Mouse (Mus musculus) layer of hippocampus, adult 18-20 months (tissue): ENCODE data around the gene Polr3gl. TPM values are rescaled to one million over a fixed set of nuclear protein-coding genes. Genes with fewer than 3 reads are reported as not detected.
A peak's percentile ranks its signal among the peaks of the same experiment; 100 is the strongest.

Source experiments
- DNase-seq, 2 experiments: peaks; one replicate each; pipeline ENCODE4 v3.0.0; 2022; ENCODE audit warnings: low spot score in 2 of 2
- total RNA-seq, 2 experiments: library from RNA; stranded (reverse); gene quantifications; 2 replicates each; pipeline ENCODE4 v1.2.3; 2021

Gene Polr3gl
- total RNA-seq, 2 experiments from 2014 or later: 28.7 to 31.6 TPM

DNA sequence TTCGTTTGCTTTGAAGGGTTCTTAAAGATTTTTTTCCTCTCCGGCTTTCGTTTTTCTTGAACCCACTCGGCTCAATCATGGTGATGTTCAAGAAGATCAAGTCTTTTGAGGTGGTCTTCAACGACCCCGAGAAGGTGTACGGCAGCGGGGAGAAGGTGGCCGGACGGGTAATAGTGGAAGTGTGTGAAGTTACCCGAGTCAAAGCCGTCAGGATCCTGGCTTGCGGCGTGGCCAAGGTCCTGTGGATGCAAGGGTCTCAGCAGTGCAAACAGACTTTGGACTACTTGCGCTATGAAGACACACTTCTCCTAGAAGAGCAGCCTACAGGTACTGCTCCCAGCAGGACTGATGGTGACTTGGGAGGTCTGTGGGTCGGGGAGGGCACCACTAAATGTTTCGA, 35.8 kb downstream of the Polr3gl start:
- DNase-seq: no peak

DNA sequence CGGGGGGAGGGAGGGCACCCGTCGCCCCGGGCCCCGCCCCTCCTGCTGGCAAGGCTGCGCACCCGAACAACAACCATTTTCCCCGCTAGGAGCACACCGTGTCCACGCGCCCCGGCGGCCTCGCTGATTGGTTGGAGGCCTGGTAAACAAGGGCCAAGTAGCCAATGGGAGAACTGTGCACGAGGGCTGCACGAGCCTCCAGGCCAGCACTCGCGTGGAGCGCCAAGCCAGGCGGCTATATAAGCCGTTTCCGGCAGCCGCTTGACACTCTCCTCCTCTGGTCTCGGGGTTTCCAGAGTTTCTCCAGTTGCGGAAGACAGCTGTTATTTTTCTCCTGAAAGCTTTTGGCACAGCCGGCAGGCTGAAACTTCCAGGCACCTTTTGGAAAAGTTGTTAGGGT, 36.3 kb downstream of the Polr3gl start, which contains the start of gene Txnip:
Gene Txnip, plus strand, starts transcription at position 264 of the 400 bp plus-strand sequence.
- peak; percentile 87 to 97 for DNase-seq

GRCm38 (mm10) chr3:96556651-96557635, 37.0 kb downstream of the Polr3gl start:
- no peak for DNase-seq

DNA sequence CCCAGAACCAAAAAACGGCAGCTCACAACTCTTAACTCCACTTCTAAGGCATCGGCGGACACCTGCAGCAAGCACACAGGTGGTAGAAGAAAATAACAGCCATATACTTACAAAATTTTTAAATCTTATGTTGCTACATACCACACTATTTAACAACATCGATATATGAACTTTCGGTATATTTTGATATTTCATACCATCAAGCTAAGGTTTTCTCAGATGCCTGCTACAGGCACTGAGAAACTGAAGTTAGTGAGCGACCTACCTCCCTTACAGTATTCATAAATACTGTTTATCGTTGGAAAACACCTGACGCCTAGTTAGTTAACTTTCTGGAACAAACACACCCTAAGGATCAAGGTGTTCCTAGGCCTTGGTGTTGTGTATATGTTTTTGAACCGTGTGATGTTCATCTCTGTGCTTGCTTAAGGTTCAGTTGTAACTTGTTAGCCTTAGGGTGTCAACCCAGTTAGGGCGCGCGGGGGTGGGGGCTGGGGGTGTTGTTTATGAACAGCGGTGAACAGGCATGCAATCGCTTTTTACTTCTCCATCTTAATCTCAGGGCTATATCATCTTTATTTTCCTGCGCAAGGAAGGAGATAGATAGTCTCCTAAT, 37.9 kb downstream of the Polr3gl start:
- DNase-seq: no peak

GRCm38 (mm10) chr3:96555041-96555596, 38.9 kb downstream of the Polr3gl start:
- peak in 1 of 2 experiments; percentile 69 for DNase-seq

DNA sequence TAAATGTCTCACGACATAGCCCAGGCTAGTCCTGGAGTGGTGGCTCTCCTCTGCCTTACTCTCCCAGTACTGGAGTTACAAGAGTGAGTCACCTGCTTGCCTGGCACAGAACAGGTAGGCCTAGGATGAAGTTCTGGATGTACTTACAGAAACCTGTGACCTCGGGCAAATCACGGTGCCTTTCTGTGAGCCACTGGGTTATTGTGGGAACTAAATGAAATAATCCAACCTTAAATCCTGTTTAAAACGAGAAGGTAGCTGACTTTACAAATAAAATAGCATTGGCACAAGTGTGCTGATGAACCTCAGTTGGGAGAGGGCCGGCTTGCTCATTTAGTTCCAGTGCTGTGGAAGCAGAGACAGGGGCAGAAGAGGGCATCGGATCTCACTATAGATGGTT, 39.7 kb downstream of the Polr3gl start:
- no peak for DNase-seq

GRCm38 (mm10) chr3:96553601-96554000, 40.4 kb downstream of the Polr3gl start:
- no peak for DNase-seq

GRCm38 (mm10) chr3:96551890-96552289, 42.1 kb downstream of the Polr3gl start:
- no peak for DNase-seq

DNA sequence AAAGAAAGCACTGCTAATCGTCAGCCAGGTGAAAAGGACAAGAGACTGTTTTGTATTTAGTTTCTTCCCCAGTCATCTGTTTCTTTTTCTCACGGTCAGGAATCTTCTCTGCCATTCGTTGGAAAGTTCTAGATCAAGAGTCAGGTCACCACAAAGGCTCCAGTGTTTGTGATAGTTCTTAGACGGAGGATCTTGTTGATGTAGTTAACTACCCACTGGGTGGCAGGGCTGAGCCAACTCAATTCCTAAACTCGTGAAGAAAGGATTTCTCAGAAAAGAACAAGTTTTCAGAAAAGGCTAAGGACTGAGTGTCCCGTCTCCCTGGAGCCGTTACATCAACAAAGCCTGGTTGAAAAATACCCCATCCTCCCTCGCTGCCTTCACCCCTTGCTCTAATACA, 42.8 kb downstream of the Polr3gl start:
- peak in 1 of 2 experiments; percentile 73 for DNase-seq

GRCm38 (mm10) chr3:96549346-96549745, 44.6 kb downstream of the Polr3gl start:
- no peak for DNase-seq

DNA sequence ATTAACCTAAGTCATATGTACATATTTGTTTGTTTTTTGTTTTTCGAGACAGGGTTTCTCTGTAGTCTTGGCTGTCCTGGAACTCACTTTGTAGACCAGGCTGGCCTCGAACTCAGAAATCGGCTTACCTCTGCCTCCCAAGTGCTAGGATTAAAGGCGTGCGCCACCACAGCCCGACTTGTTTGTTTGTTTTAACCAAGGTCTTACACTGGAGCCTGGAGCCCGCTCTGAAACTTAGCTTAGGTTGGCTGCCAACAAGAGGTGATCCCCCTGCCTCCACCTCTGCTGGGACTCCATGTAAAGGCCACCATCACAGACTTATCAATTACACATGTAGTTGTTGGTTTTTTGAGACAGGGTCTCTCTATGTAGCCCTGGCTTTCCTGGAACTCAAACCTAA, 45.2 kb downstream of the Polr3gl start:
- no peak for DNase-seq

- peak; percentile 54 to 83 for DNase-seq
Observed at GRCm38 (mm10) chr3:96547389-96547960, 46.5 kb downstream of the Polr3gl start.

DNA sequence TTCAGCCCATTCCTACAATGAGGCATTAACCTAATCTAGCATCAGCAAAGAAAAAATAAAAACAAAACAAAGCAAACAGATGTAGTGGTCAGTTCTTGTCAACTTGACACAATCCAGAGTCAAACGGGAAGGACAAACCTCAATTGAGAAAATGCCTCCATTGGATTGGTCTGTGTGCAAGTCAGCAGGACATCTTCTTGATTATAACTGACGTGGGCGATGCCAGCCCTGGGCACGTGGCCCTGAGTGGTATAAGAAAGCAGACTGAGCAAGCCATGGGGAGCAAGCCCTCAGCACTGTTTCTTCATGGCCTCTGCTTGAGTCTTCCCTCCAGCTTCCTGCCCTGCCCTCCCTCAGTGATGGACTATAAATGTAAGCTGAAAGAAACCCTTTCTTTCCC, 47.1 kb downstream of the Polr3gl start:
- no peak for DNase-seq

- no peak for DNase-seq
Observed at GRCm38 (mm10) chr3:96545565-96545964, 48.4 kb downstream of the Polr3gl start.

GRCm38 (mm10) chr3:96543345-96543744, 50.6 kb downstream of the Polr3gl start:
- peak; percentile 54 to 77 for DNase-seq

DNA sequence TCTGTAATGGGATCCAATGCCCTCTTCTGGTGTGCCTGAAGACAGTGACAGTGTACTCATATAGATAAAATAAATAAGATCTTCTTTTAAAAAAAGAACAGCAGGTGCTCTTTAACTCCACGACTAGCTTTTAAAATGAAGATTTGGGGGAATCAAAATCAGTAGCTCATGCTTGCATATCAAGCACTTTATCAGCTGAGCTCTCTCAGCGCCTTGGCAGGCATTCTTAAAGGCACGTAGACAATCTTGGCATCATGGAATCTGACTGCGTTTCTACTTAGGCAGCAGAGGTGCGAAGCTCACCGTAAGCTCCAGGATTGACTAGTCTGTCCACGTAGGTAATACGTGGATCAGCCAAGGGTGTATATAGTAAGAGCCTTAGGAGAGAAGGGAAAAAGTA, 51.4 kb downstream of the Polr3gl start:
- peak in 1 of 2 experiments; percentile 48 for DNase-seq

GRCm38 (mm10) chr3:96541328-96542078, 52.5 kb downstream of the Polr3gl start:
- DNase-seq: no peak

- no peak for DNase-seq
Observed at GRCm38 (mm10) chr3:96540740-96541139, 53.2 kb downstream of the Polr3gl start.

DNA sequence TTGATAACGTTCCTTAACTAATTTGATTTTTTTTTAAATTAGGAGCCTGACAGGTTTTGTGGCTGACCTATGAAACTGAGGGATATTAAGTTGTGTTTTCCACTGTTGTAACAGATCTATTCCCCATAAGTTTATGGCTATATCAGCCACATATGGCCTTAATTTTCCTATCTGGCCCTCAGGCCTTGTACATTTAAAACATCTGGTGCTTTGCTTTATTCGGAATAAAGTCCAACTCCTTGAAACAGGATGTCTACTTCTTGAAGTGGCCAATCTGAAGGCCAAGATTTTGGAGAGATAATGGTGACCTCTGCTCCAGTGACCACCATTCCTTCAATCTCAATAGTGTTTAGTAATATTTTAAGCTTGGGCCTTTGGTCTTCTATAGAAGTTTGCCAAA, 54.7 kb downstream of the Polr3gl start:
- DNase-seq: no peak

DNA sequence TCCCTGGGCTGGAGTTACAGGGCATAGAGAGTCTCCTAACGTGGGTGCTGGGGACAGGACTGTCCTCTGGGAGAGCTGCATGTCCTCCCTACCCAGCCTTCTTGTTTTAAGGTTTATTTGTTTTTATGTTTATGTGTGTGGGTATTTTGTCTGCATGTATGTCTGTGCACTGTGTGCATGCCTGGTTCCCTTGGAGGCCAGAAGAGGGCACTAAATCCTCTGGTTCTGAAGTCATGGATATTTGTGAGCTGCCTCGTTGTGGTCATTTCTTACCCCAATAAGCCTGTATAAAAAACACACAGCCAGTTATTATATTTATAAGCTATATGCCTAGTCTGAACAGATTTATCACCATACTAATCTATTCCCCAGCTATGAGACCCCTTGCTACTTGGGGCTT, 59.7 kb downstream of the Polr3gl start:
- no peak for DNase-seq

DNA sequence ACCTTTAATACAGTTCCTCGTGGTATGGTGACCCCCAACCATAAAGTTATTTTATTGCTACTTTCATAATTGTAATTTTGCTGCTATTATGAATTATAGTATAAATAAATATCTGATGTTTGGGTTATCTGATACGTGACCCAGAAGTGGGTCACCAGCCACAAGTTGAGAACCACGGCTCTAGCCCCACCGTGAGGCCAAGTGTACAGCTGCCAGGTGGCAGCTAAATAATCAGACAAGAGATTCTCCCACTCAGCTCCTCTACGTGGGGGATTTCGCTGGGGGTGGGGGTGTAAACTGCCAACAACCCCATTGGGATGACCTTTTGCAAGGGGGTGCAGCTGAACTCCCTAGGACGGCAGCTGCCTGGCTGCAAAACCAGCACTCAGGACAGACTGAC, 61.9 kb downstream of the Polr3gl start:
- DNase-seq: no peak
